Mouse (Mus musculus) intestine, embryonic 14.5 days (tissue): Measurements from ENCODE around the gene Pnmal2. TPM values are rescaled to one million over a fixed set of nuclear protein-coding genes. Genes with fewer than 3 reads are reported as not detected.

Source experiments
- ATAC-seq: fragments of 200-750 bp; cut with Nextera tagmentation; replicated peaks from 2 replicates; pipeline ENCODE4 v1.8.0; 2017; ENCODE audit warnings: low read depth, moderate number of reproducible peaks, moderate TSS enrichment, moderate library complexity; ENCODE audit not compliant: low FRiP score, low TSS enrichment
- DNase-seq: peaks from one replicate; pipeline ENCODE4 v3.0.0-alpha.2; 2018; ENCODE audit warnings: low spot score
- H3K27ac ChIP-seq: fragments of 300-500 bp; sonication (generic); 2 replicates; pipeline ENCODE4 v1.5.1; 2014; ENCODE audit warnings: low read depth, mild to moderate bottlenecking, control low read depth
- H3K27me3 ChIP-seq: fragments of 300-500 bp; sonication (generic); replicated peaks from 2 replicates; pipeline ENCODE4 v1.6.1; 2014; ENCODE audit warnings: low read length, control low read depth; ENCODE audit not compliant: control insufficient read depth, insufficient read depth
- H3K36me3 ChIP-seq: fragments of 300-500 bp; sonication (generic); 2 replicates; pipeline ENCODE4 v1.6.1; 2014; ENCODE audit warnings: low read length, control low read depth; ENCODE audit not compliant: control insufficient read depth, insufficient read depth
- H3K4me1 ChIP-seq: fragments of 300-500 bp; sonication (generic); replicated peaks from 2 replicates; pipeline ENCODE4 v1.6.1; 2014; ENCODE audit warnings: low read length, control low read depth, mixed read lengths; ENCODE audit not compliant: control insufficient read depth, insufficient read depth
- H3K4me2 ChIP-seq: fragments of 300-500 bp; sonication (generic); 2 replicates; pipeline ENCODE4 v1.6.1; 2014; ENCODE audit warnings: low read length
- H3K4me3 ChIP-seq: fragments of 300-500 bp; sonication (generic); 2 replicates; pipeline ENCODE4 v1.5.1; 2014; ENCODE audit warnings: low read depth, low read length, control low read depth, mixed read lengths
- H3K9ac ChIP-seq: fragments of 300-500 bp; sonication (generic); 2 replicates; pipeline ENCODE4 v1.6.1; 2014; ENCODE audit warnings: mild to moderate bottlenecking, low read length
- H3K9me3 ChIP-seq: fragments of 300-500 bp; sonication (generic); 2 replicates; pipeline ENCODE4 v1.6.1; 2016; ENCODE audit warnings: low read length, control low read depth; ENCODE audit not compliant: control insufficient read depth
- WGBS: fragments of 180-500 bp; shearing (Covaris S2); extraction: QIAGEN DNeasy Blood & Tissue Kit; methylation state at CpG from one replicate; pipeline ENCODE4 v1.1.7; 2014; 5-methylcytosine and 5-hydroxymethylcytosine counted together
- polyA plus RNA-seq: library from polyadenylated mRNA; unstranded; fragments of >200 nt; fragmentation: Nextera tagmentation; extraction: Ambion mirVana; gene quantifications from 2 replicates; pipeline ENCODE4 v1.2.1, GENCODE M21; 2014

Gene Pnmal2
- polyA plus RNA-seq, 1 experiment from 2014 or later, result 5.3 TPM

GRCm38 (mm10) chr7:16914453-16915343 is 29.8 kb upstream of the Pnmal2 start:
- Histone ChIP-seq H3K27me3 (no peaks in the 10 kb centered on the region), H3K9me3 (no peaks in the 10 kb centered on the region), H3K9ac (no peak overlapping the region), H3K27ac (no peak overlapping the region), H3K4me1 (peaks cover 7% of the 10 kb centered on the region), H3K4me2 (no peak overlapping the region), H3K4me3 (no peak overlapping the region), H3K36me3 (peaks cover 60% of the 10 kb centered on the region)
- ATAC-seq (no peak), DNase-seq (no peak)
- 85% methylated on average over 18 of the region's 18 CpGs for WGBS

DNA sequence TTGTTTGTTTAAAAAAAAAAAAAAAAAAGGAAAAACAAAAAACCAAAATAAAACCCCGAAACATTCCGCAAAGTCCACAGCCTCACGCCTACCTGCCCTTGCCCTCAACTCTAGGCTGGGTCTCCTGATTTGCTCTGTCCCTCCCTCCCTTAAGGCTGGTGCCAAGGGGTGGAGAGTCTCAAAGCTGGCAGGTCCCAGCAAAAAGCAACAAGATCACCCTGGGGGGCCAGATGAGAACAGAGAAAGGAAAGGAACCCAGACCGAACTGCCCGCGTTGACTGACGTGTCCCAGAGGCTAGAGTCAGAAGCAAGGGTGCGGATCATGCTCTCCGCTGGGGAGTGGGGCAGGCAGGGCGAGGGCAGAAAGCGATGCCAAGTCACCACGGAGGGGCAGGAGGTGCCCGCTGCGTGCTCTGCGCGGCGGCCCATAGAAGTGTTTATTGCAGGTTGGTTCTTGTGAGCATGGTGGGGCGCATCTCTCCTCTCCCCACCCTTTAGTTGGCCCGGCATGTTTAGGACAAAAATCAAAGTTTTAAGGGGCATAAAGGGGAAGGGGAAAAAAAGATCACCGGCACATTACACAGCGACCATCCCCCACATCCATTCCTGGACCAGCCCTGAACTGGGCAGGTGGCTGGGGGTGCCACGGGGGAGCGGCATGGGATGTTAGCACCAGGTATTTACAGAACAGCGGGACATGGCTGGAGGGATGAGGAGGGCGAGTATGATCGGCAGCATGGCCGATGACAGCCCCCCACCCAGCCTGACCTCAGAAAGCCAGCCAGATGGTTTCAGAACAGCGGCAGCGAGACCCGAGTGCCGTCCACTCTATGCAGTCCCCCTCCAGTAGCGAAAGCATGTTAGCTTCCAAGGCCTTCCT is 28.8 kb upstream of the Pnmal2 start:
- Histone ChIP-seq H3K27me3 (no peaks in the 10 kb centered on the region), H3K27ac (no peak overlapping the region), H3K36me3 (peaks cover 64% of the 10 kb centered on the region), H3K4me3 (no peak overlapping the region), H3K9ac (no peak overlapping the region), H3K9me3 (no peaks in the 10 kb centered on the region), H3K4me1 (peaks cover 10% of the 10 kb centered on the region), H3K4me2 (no peak overlapping the region)
- 92% methylated on average over 32 of the region's 32 CpGs for WGBS
- DNase-seq, result no peak
- ATAC-seq, result no peak

GRCm38 (mm10) chr7:16916342-16917265 is 27.9 kb upstream of the Pnmal2 start:
- Histone ChIP-seq H3K4me3 (no peak overlapping the region), H3K27ac (no peak overlapping the region), H3K27me3 (no peaks in the 10 kb centered on the region), H3K9me3 (no peaks in the 10 kb centered on the region), H3K36me3 (peaks cover 64% of the 10 kb centered on the region), H3K4me1 (peaks cover 19% of the 10 kb centered on the region), H3K4me2 (no peak overlapping the region), H3K9ac (no peak overlapping the region)
- no peak for DNase-seq
- no peak for ATAC-seq
- 87% methylated on average over 30 of the region's 30 CpGs for WGBS

- 70% methylated on average over 11 of the region's 11 CpGs for WGBS
- H3K4me1 ChIP-seq, result peaks cover 27% of the 10 kb centered on the region
These were observed 27.0 kb upstream of the Pnmal2 start for GRCm38 (mm10) chr7:16917447-16917846.

DNA sequence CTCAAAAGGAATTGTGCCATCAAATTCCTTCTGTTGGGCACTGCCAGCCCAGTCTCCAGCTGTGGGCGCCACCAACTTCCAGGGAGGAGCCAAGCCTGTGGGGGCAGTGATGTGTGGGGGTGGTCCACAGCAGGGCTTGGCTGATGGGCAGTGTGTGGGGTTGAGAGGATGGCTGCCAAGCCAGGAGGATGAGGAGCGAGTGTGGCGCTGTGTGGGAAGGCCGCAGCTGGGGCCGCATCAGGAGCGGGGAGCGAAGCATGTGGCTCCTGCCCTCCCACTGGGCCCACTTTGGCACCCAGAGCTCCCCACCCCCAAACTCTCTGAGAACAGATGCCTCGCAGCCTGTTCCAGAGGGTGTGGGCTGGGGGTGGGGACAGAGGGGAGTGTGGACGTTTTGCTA is 26.5 kb upstream of the Pnmal2 start:
- peaks cover 30% of the 10 kb centered on the region for H3K4me1 ChIP-seq
- H3K27me3 ChIP-seq, result no peaks in the 10 kb centered on the region
- no peaks in the 10 kb centered on the region for H3K9me3 ChIP-seq
- H3K9ac ChIP-seq, result no peak overlapping the region
- ATAC-seq (no peak), DNase-seq (no peak)
- no peak overlapping the region for H3K27ac ChIP-seq
- WGBS, result 77% methylated on average over 9 of the region's 9 CpGs
- H3K36me3 ChIP-seq, result peaks cover 64% of the 10 kb centered on the region
- no peak overlapping the region for H3K4me3 ChIP-seq
- H3K4me2 ChIP-seq, result no peak overlapping the region

More at GRCm38 (mm10) chr7:16917447-16917846, 27.0 kb upstream of the Pnmal2 start:
- H3K27me3 ChIP-seq, result no peaks in the 10 kb centered on the region
- no peaks in the 10 kb centered on the region for H3K9me3 ChIP-seq
- peaks cover 64% of the 10 kb centered on the region for H3K36me3 ChIP-seq
- ATAC-seq (no peak), DNase-seq (no peak)
- H3K4me3 ChIP-seq, result no peak overlapping the region
- H3K27ac ChIP-seq, result no peak overlapping the region
- H3K4me2 ChIP-seq, result no peak overlapping the region
- H3K9ac ChIP-seq, result no peak overlapping the region

- Histone ChIP-seq H3K4me1 (peaks cover 30% of the 10 kb centered on the region), H3K9ac (no peak overlapping the region), H3K27ac (no peak overlapping the region), H3K36me3 (peaks cover 61% of the 10 kb centered on the region), H3K27me3 (no peaks in the 10 kb centered on the region), H3K9me3 (no peaks in the 10 kb centered on the region), H3K4me2 (no peak overlapping the region), H3K4me3 (no peak overlapping the region)
- no peak for DNase-seq
- WGBS, result 60% methylated on average over 3 of the region's 3 CpGs
- ATAC-seq, result no peak
These were observed 25.8 kb upstream of the Pnmal2 start for GRCm38 (mm10) chr7:16918670-16919069.

DNA sequence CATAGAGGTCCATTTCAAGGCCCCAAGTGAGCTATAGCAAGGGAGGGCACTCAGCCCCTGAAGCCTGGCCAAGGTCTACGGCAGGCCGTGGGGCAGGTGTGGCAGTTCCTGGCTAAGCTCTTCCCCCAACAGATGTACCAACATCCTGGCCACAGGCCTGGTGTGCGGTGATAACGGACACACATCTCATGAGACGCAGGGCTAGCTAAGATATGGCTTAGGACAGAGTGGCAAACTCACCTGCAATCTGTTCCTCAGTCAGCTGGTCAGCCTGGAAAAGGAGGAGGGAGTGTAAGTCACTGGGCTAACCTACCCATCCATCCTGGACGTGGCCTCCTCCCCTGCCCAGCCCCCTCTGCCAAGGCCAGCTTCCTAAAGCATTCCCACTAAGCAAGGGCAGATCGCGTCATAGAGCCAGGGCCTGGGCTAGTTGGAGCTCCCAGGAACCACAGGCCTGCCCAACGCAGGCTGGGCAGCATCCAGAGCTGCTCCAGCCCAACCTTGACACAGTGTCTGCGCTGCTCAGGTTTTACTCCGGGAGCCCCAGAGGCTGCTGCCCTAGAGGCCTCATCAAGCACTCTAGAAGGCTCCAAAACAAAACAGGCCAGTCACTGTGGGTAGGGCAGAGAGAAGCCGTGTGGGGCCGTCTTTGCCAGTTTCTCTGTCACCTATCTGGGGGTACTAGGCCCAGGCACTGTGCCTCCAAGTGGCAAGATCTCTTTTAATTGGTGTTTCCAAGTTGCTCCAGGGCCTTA is 24.9 kb upstream of the Pnmal2 start:
- Histone ChIP-seq H3K27me3 (no peaks in the 10 kb centered on the region), H3K9ac (no peak overlapping the region), H3K4me1 (peaks cover 30% of the 10 kb centered on the region), H3K4me2 (no peak overlapping the region), H3K27ac (no peak overlapping the region), H3K36me3 (peaks cover 55% of the 10 kb centered on the region), H3K4me3 (no peak overlapping the region), H3K9me3 (no peaks in the 10 kb centered on the region)
- no peak for ATAC-seq
- DNase-seq, result no peak
- WGBS, result 72% methylated on average over 13 of the region's 13 CpGs
